Mouse (Mus musculus) brain, embryonic 14.5 days (tissue): ENCODE measurements at regions not wholly inside any gene's neighbourhood (a gene's known extent, or its start where the extent isn't known, plus 50 kb on each side); places are given as distances from the start of the nearest gene placed in this dataset.

ENCODE experiments used
- CTCF ChIP-seq: fragments of 200-500 bp; IDR thresholded peaks from 2 replicates; pipeline ENCODE4 v1.5.1; 2012; ENCODE audit warnings: inconsistent platforms, mild to moderate bottlenecking, moderate library complexity, borderline replicate concordance; ENCODE audit not compliant: insufficient read depth, insufficient read length; ENCODE audit errors: extremely low read depth
- POLR2A ChIP-seq: fragments of 200-500 bp; IDR thresholded peaks from 2 replicates; pipeline ENCODE4 v1.6.1; 2012; ENCODE audit warnings: mild to moderate bottlenecking, inconsistent platforms, borderline replicate concordance; ENCODE audit not compliant: poor library complexity, insufficient read depth, insufficient read length, severe bottlenecking; ENCODE audit errors: extremely low read depth

- TF ChIP-seq CTCF (no peak), POLR2A (no peak)
Measured at GRCm38 (mm10) chr5:82947060-82947459, 407.9 kb downstream of the Tecrl start.
